Mouse (Mus musculus) 3T3-L1 (cell line): Measurements from ENCODE around the gene Tekt3.

Experiments
- DNase-seq: peaks from one replicate; pipeline ENCODE4 v3.0.0-alpha.2; 2015; ENCODE audit warnings: low read depth, low spot score

Gene Tekt3

GRCm38 (mm10) chr11:63125832-63126456, 64.5 kb downstream of the Tekt3 start:
- DNase-seq: no peak

GRCm38 (mm10) chr11:63126976-63127375, 65.5 kb downstream of the Tekt3 start:
- DNase-seq: no peak

- DNase-seq: no peak
Measured at GRCm38 (mm10) chr11:63127513-63127912, 66.1 kb downstream of the Tekt3 start.

- DNase-seq: peak; percentile 36
Measured at GRCm38 (mm10) chr11:63128784-63129183, 67.3 kb downstream of the Tekt3 start, which contains the start of gene Pmp22. Gene Pmp22, plus strand, starts transcription at chr11:63128982.

- peak; percentile 23 for DNase-seq
Measured at GRCm38 (mm10) chr11:63129375-63129774, 67.9 kb downstream of the Tekt3 start.

- DNase-seq: peak; percentile 22
Measured at GRCm38 (mm10) chr11:63129840-63130239, 68.4 kb downstream of the Tekt3 start.

- DNase-seq: peak; percentile 98
Measured at GRCm38 (mm10) chr11:63130497-63130896, 69.0 kb downstream of the Tekt3 start.

GRCm38 (mm10) chr11:63131001-63131692, 69.7 kb downstream of the Tekt3 start:
- peak; percentile 80 for DNase-seq

GRCm38 (mm10) chr11:63131693-63132040, 70.2 kb downstream of the Tekt3 start:
- peak; percentile 51 for DNase-seq

- peak; percentile 53 for DNase-seq
Measured at GRCm38 (mm10) chr11:63132151-63132500, 70.7 kb downstream of the Tekt3 start.

- peak; percentile 79 for DNase-seq
Measured at GRCm38 (mm10) chr11:63132501-63133435, 71.3 kb downstream of the Tekt3 start.

- no peak for DNase-seq
Measured at GRCm38 (mm10) chr11:63134021-63134420, 72.6 kb downstream of the Tekt3 start.

- peak; percentile 69 for DNase-seq
Measured at GRCm38 (mm10) chr11:63134742-63135482, 73.5 kb downstream of the Tekt3 start.

- DNase-seq: peak; percentile 97
Measured at GRCm38 (mm10) chr11:63135622-63136021, 74.2 kb downstream of the Tekt3 start.

- peak; percentile 14 for DNase-seq
Measured at GRCm38 (mm10) chr11:63136205-63136604, 74.8 kb downstream of the Tekt3 start.

GRCm38 (mm10) chr11:63136836-63137416, 75.5 kb downstream of the Tekt3 start:
- no peak for DNase-seq

GRCm38 (mm10) chr11:63138739-63139138, 77.3 kb downstream of the Tekt3 start:
- DNase-seq: no peak

GRCm38 (mm10) chr11:63142311-63142710, 80.9 kb downstream of the Tekt3 start:
- DNase-seq: no peak

GRCm38 (mm10) chr11:63142816-63143215, 81.4 kb downstream of the Tekt3 start:
- DNase-seq: no peak

- no peak for DNase-seq
Measured at GRCm38 (mm10) chr11:63143486-63143885, 82.0 kb downstream of the Tekt3 start.
